Mouse (Mus musculus) adrenal gland, adult 2 months (tissue): ENCODE results near the gene Gpalpp1. TPM values are rescaled to one million over a fixed set of nuclear protein-coding genes. Genes with fewer than 3 reads are reported as not detected.
A peak's percentile ranks its signal among the peaks of the same experiment; 100 is the strongest.

Source experiments
- DNase-seq: peaks from one replicate; pipeline ENCODE4 v3.0.0; 2021
- polyA plus RNA-seq: library from polyadenylated mRNA; depleted of rRNA; stranded (reverse); fragments of >200 nt; gene quantifications from 2 replicates; pipeline ENCODE4 v1.2.3, GENCODE M21; 2012
- total RNA-seq, 2 experiments: library from RNA; stranded (reverse); gene quantifications; 2 replicates each; pipeline ENCODE4 v1.2.3; 2021

Gpalpp1 gene
- total and polyA plus RNA-seq, 3 experiments: 1.6 to 19.6 (median 18.9) TPM

GRCm38 (mm10) chr14:76115744-76116143, 5.2 kb upstream of the Gpalpp1 start:
- DNase-seq: no peak

- peak; percentile 51 for DNase-seq
Observed at GRCm38 (mm10) chr14:76099543-76099942, 11.0 kb downstream of the Gpalpp1 start.

- no peak for DNase-seq
Observed at GRCm38 (mm10) chr14:76097815-76098214, 12.7 kb downstream of the Gpalpp1 start.

- DNase-seq: no peak
Observed at GRCm38 (mm10) chr14:76097244-76097643, 13.3 kb downstream of the Gpalpp1 start.

- DNase-seq: no peak
Observed at GRCm38 (mm10) chr14:76084188-76084587, 26.4 kb downstream of the Gpalpp1 start.

GRCm38 (mm10) chr14:76082086-76082636, 28.4 kb downstream of the Gpalpp1 start:
- DNase-seq: no peak

GRCm38 (mm10) chr14:76081451-76081850, 29.1 kb downstream of the Gpalpp1 start:
- peak; percentile 14 for DNase-seq

GRCm38 (mm10) chr14:76077088-76077491, 33.5 kb downstream of the Gpalpp1 start:
- peak; percentile 34 for DNase-seq

GRCm38 (mm10) chr14:76076602-76077001, 34.0 kb downstream of the Gpalpp1 start:
- no peak for DNase-seq

GRCm38 (mm10) chr14:76075721-76076120, 34.8 kb downstream of the Gpalpp1 start:
- DNase-seq: no peak

GRCm38 (mm10) chr14:76074206-76074605, 36.4 kb downstream of the Gpalpp1 start:
- peak; percentile 50 for DNase-seq

GRCm38 (mm10) chr14:76072626-76073025, 37.9 kb downstream of the Gpalpp1 start:
- DNase-seq: peak; percentile 14

GRCm38 (mm10) chr14:76069296-76069695, 41.3 kb downstream of the Gpalpp1 start:
- DNase-seq: no peak

GRCm38 (mm10) chr14:76068296-76068695, 42.3 kb downstream of the Gpalpp1 start:
- no peak for DNase-seq

- no peak for DNase-seq
Observed at GRCm38 (mm10) chr14:76067237-76067636, 43.3 kb downstream of the Gpalpp1 start.

- peak; percentile 58 for DNase-seq
Observed at GRCm38 (mm10) chr14:76059441-76059840, 51.1 kb downstream of the Gpalpp1 start.

- no peak for DNase-seq
Observed at GRCm38 (mm10) chr14:76053726-76054125, 56.8 kb downstream of the Gpalpp1 start.

- no peak for DNase-seq
Observed at GRCm38 (mm10) chr14:76051966-76052365, 58.6 kb downstream of the Gpalpp1 start.

GRCm38 (mm10) chr14:76045767-76046166, 64.8 kb downstream of the Gpalpp1 start:
- DNase-seq: no peak

GRCm38 (mm10) chr14:76044164-76044557, 66.4 kb downstream of the Gpalpp1 start:
- no peak for DNase-seq

- no peak for DNase-seq
Observed at GRCm38 (mm10) chr14:76043251-76044163, 67.1 kb downstream of the Gpalpp1 start.
